Mouse (Mus musculus): ENCODE data around the gene Tango2.

GRCm38 (mm10) chr16:18289067-18289588 is 58.8 kb downstream of the Tango2 start, which contains the start of gene Dgcr8:
- TF ChIP-seq CTCF (IDR thresholded peaks at IDR 0.05; ENCODE audit: low read depth, low read length) (no peak), TAL1 (conservative IDR thresholded peaks at IDR 0.05; ENCODE audit: low read depth, low read length) (no peak), GATA2 (IDR thresholded peaks at IDR 0.05; ENCODE audit: borderline replicate concordance, low read depth, low read length) (no peak), GATA1 (IDR thresholded peaks at IDR 0.05; ENCODE audit: borderline replicate concordance, low read length) (no peak), POLR2AphosphoS5 (IDR thresholded peaks at IDR 0.05; ENCODE audit: insufficient replicate concordance, low read depth, low read length) (no peak)

Data from G1E (cell line).